Mouse (Mus musculus) hematopoietic stem cell, adult 5-6 weeks (primary cell): ENCODE measurements at regions not wholly inside any gene's neighbourhood (a gene's known extent, or its start where the extent isn't known, plus 50 kb on each side); places are given as distances from the start of the nearest gene placed in this dataset.

Experiments used
- ATAC-seq, 2 experiments: fragments of 125-278 bp in 1 of 2; replicated peaks in 1 of 2; 2 replicates each; pipeline ENCODE4 v1.8.0; 2016 to 2017; ENCODE audit warnings: inconsistent platforms in 2 of 2, mild to moderate bottlenecking in 2 of 2, moderate number of reproducible peaks in 2 of 2, low read depth in 1 of 2, moderate TSS enrichment in 1 of 2; ENCODE audit not compliant: low FRiP score in 2 of 2, poor library complexity in 2 of 2, severe bottlenecking in 2 of 2, insufficient read depth in 1 of 2, low TSS enrichment in 1 of 2

GRCm38 (mm10) chr8:127988887-127989286 lies 369.5 kb upstream of the Nrp1 start:
- no peak for ATAC-seq

DNA sequence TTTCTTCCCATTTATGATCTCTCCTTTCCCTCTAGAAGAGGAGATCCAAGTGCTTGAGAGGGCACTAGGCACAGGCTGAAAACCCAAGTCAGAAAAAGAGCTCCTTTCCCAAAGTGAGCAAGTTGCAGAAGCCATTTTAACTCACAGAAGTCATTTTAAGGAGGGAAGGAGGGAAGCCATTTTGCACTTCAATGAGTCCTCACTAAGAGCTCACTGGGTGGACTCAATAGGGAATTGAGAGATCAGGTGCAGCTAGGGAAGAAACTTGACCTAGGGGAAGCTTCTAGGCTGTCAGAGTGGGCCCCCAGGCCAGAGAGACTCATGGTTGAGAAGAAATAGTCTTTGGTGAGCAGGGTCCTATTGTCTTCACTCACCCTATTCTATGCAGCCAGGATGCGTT lies 363.5 kb upstream of the Nrp1 start:
- no peak for ATAC-seq

- ATAC-seq, result no peak; a peak in 1 of 4 replicates
Measured at GRCm38 (mm10) chr8:127995490-127995889, 362.9 kb upstream of the Nrp1 start.

GRCm38 (mm10) chr8:128002386-128002785 lies 356.0 kb upstream of the Nrp1 start:
- no peak for ATAC-seq

- ATAC-seq, result no peak
Measured at GRCm38 (mm10) chr8:128002806-128003205, 355.6 kb upstream of the Nrp1 start.

DNA sequence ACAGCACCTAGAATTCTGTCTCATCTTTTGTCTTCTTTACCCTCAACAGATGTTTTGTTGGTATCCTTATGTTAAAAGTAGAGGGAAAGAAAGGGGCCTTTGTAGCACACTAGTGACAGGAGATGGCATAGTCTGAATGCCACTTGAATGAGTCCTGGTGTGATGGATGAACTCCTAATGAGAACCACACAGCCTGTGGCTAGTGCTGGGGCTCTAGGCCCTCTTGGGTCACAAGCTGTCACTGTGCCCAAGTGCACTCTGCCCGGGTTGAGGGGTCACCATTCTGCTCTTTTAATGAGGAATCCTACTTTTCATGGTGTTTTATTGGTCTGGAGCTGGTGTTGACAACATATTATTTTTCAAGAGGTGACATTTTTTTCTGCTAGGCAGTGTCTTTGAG lies 355.0 kb upstream of the Nrp1 start:
- ATAC-seq, result no peak

DNA sequence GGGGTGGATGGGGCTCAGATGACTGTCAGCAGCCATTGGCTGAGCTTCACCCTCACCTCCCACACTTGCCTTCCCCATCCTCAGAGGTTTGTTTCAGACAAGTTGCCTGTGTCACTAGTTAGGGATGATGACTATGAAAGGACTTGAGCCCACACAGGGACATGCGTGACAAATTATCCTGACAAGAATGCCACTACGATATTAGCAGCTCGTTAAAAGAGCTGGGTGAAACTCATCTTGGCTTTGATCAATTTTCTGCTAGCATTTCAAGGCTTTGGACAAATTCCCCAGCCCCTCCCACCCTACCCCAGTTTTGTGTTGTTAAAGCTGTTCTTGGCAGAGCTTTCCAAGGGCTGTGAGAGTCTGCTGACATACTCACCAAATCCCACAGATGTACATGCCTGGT lies 354.5 kb upstream of the Nrp1 start:
- no peak for ATAC-seq

DNA sequence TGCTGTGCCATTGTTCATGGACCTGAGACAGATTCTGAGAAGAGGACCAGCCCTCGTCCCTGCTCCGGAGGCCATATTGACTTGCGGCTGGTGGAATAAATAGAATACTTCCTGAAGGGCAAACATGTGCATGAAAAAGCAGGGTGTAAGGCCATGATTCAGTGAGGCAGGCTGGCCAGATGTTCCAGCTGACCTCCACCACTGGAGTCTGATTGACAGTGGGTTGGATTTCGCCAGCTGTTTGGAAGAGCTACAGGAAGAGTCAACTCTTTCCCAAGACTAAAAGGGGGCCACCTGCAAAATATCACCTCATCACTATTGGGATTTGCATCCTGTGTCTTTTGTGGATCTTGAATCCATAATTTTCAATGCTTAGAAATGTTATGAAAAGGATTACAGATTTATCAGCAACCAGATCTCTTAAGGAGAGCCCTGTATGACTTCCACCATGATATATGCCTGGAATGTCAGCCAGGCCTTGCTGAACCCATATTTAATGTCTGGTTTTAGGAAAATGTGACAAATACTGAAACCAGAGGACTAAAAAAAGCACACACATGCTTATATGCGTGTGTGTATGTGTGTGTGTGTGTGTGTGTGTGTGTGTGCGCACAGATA lies 348.9 kb upstream of the Nrp1 start:
- ATAC-seq, result no peak

DNA sequence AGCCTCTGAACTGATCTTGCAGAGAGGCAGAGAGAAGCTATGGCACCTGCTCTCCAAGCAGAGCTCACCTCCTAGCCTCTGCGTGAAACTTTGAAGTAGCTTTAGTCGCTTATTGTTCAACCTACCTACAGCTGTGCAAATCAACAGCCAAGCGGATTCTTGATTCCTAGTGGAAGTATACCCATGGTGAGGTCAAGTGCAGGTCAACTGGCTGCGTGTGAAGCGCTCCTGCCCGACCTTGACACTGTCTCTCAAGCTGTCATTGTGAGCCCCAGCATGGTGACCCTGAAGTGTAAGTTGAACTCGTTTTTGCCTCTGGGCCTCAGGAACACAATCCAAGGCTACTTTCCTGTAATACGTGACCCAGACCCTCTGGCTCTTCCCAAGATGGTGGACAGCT lies 341.2 kb upstream of the Nrp1 start:
- ATAC-seq, result no peak

GRCm38 (mm10) chr8:128023661-128024060 lies 334.7 kb upstream of the Nrp1 start:
- ATAC-seq, result no peak

GRCm38 (mm10) chr8:128024774-128025222 lies 333.6 kb upstream of the Nrp1 start:
- no peak for ATAC-seq

DNA sequence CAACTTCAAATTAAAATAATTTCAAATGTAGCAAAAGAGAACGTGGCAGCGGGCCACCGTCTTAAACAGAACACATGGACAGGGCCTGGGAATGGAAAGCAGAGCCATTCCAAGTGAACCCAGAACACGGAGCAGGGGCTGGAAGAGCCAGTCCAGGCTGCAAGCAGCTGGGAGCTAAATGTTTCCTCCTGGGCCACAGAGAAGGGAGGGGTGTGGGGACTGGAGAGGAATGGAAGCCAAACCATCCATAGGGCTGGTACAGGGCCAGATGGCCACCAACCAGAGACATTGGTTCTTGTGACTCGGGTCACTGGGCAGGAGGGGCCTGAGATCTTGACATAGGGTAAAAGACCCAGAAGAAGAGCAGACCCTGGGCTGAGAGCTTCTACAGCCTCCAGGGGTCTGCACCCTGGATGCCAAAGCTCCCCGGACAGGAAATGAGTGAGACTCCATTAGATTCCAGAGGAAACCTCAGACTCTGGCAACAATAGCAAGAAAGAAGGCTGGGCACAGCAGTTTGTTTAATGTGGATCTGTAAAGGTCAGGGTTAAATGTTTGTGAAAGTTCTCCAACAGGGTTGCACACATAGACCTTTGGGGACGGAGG lies 333.1 kb upstream of the Nrp1 start:
- ATAC-seq, result no peak

GRCm38 (mm10) chr8:128026981-128027380 lies 331.4 kb upstream of the Nrp1 start:
- no peak for ATAC-seq

GRCm38 (mm10) chr8:128030335-128031280 lies 327.8 kb upstream of the Nrp1 start:
- no peak for ATAC-seq

DNA sequence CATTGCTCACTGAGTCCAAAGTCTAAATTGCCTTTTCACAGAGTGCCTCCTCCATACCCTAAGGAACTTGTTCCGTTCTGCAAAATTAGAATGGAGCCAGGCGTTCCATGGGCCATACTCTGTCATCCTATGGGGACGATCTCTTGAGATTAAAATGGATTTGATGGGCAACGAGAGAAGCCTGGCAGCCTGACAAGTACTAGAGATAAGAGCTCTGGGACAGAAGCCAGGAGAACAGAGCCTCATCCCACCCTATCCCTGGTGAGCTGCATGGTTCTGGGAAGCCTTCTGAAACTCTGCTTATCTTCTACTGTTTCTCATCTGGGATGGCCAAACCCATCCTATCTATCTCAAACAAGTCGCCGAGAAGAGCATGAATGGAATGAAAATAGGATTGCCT lies 324.3 kb upstream of the Nrp1 start:
- ATAC-seq, result no peak

DNA sequence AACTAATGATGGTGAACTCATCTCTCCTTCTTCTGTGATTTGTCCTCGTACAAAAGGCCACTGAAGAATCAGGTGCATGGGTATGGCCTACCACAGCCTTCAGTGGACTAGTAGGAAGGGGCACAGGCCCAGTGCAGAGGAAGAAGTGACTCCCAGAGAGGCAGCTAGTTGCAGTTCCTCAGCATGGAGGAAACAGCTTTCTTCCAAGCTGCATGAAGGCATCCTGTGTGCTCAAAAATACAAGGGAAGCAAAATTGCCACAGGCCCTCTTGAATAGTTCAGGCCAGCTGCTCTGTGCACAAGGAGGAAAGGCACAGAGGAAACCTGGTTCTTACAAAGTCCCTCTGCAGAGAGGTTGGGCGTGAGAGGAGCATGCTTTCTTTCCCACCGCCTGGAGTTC lies 322.7 kb upstream of the Nrp1 start:
- ATAC-seq, result peak; percentile 40 to 59; a peak in 3 of 4 replicates

- peak; percentile 66 to 72 for ATAC-seq
Measured at GRCm38 (mm10) chr8:128039341-128040064, 318.9 kb upstream of the Nrp1 start.

DNA sequence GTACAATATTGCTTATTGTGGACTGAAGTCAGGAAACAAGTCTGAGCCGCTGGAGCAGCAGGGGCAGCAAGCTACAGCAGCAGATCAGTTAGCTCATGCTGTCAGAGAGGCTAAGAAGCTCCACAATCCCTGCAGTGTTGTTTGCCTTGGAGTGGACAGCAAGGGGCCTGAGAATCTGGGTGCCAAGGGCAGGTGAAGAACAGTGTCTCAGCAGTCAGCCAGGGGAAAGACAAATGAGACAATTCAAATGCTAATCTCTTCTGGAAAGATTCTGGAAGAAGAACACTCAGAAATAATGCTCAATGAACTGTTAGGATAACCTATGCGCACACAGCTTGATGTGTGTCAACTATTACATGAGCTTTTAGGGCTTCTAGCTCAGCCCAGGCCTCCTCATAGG lies 315.5 kb upstream of the Nrp1 start:
- no peak for ATAC-seq
